Mouse (Mus musculus) brain, embryonic 14.5 days (tissue): Measurements from ENCODE around the gene Xcl1.

Experiments
- CTCF ChIP-seq: fragments of 200-500 bp; IDR thresholded peaks from 2 replicates; pipeline ENCODE4 v1.5.1; 2012; ENCODE audit warnings: inconsistent platforms, mild to moderate bottlenecking, moderate library complexity, borderline replicate concordance; ENCODE audit not compliant: insufficient read depth, insufficient read length; ENCODE audit errors: extremely low read depth
- POLR2A ChIP-seq: fragments of 200-500 bp; IDR thresholded peaks from 2 replicates; pipeline ENCODE4 v1.6.1; 2012; ENCODE audit warnings: mild to moderate bottlenecking, inconsistent platforms, borderline replicate concordance; ENCODE audit not compliant: poor library complexity, insufficient read depth, insufficient read length, severe bottlenecking; ENCODE audit errors: extremely low read depth

GRCm38 (mm10) chr1:164957974-164958373 lies 22.6 kb upstream of the Xcl1 start:
- TF ChIP-seq POLR2A (no peak), CTCF (no peak)
